ENCODE assay signal across 16 mouse cellular contexts in the genomic region with DNA sequence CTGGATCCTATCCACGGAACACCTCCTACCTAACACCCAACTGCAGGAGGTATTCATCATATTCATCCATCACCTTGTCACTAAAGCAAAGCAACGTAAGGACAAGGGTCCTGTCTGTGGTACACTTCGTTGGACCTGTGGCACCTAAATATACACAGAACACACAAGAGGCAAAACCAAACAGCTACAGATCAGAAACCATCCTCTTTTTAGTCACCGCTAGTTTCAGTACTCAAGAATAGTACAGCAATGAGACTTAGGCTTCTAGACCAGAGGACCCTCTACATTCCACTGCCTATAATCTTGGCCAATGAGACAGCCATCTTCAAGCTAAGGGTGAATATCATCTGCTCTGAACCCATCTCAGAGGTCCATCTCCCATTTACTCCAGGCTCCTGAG. TPM values are rescaled to one million over a fixed set of nuclear protein-coding genes. Genes with fewer than 3 reads are reported as not detected.
DNase-seq lines count a peak whose midpoint lies in the region; TF ChIP-seq lines count a peak whose summit lies in the region.
"Had no signal": no experiment of that assay in that cellular context is flagged by ENCODE, and none has a peak within 500 bp of the region (broad histone marks: within the 10 kb centered on the region; RNA-seq: fewer than 3 reads in every experiment).

No protein-coding gene starts in this region.

- no peaks in the 10 kb centered on the region for H3K9me3 ChIP-seq in CH12.LX (replicated peaks; ENCODE audit: low read length)
- H3K9me3 ChIP-seq: G1E had no signal

- no peak overlapping the region for H3K4me2 ChIP-seq in CH12.LX (ENCODE audit: insufficient read depth, low read depth, poor library complexity, severe bottlenecking)

- dilution Hi-C loops in CH12.LX (cut with MboI; ENCODE audit: extremely low pct_ligation_motif_present, extremely low pct_unique_long_range_greater_than_20kb, low sequenced_read_pairs) = no loop called here

- DNase-seq in CH12.LX (ENCODE audit: extremely low read depth) = peak; percentile 11
- DNase-seq in gastrocnemius, adult 18-20 months (ENCODE audit: low spot score) = no peak
- DNase-seq: adrenal gland, adult 2 months; adrenal gland, adult 8-10 months; adrenal gland, postnatal 10 days; adrenal gland, postnatal 14 days; adrenal gland, postnatal 25 days; adrenal gland, postnatal 36 days; B cell, adult 2 months; cerebellum, adult 11 months; cerebellum, adult 11-12 months; cerebellum, adult 18-20 months; cerebellum, adult 2 months; cerebellum, adult 8-10 months had no signal

- peaks cover 3 to 4% of the 10 kb centered on the region in 2 experiments; a peak in 2 of 4 replicates for H3K4me1 ChIP-seq in CH12.LX (ENCODE audit: control insufficient read depth in 1 of 2, insufficient read depth in 2 of 2)

- no peaks in the 10 kb centered on the region for H3K27me3 ChIP-seq in CH12.LX (replicated peaks)
- H3K27me3 ChIP-seq: Patski had no signal

- no peak for TF ChIP-seq RAD21 in CH12.LX (IDR thresholded peaks at IDR 0.05; ENCODE audit: low read depth, low read length)

- no peak overlapping the region for H3K9ac ChIP-seq in CH12.LX (ENCODE audit: insufficient read depth, low read depth)

- no peak for TF ChIP-seq POLR2A in CH12.LX (IDR thresholded peaks at IDR 0.05; ENCODE audit: low read depth, low read length)

- in situ Hi-C loops in CH12.LX (cut with MboI; ENCODE audit: low pct_ligation_motif_present, low pct_unique_long_range_greater_than_20kb, low sequenced_read_pairs) = no loop called here

- H3K79me2 ChIP-seq in CH12.LX (replicated peaks; ENCODE audit: control insufficient read depth, extremely low read depth, insufficient read depth, poor library complexity, severe bottlenecking) = no peaks in the 10 kb centered on the region

- peak; percentile 44; the same call in 1 of the 2 replicates for TF ChIP-seq EP300 in CH12.LX (IDR thresholded peaks at IDR 0.05; ENCODE audit: low read length)

- no peak for TF ChIP-seq CTCF in CH12.LX (conservative IDR thresholded peaks at IDR 0.05 in 1 of 2, IDR thresholded peaks at IDR 0.05 in 1 of 2; ENCODE audit: low read depth in 2 of 2, low read length in 2 of 2)

- peaks cover 29 to 69% of the 10 kb centered on the region in 2 experiments for H3K36me3 ChIP-seq in CH12.LX (replicated peaks in 1 of 2; ENCODE audit: control insufficient read depth in 1 of 2, insufficient read depth in 1 of 2, low read length in 1 of 2)

- H3K27ac ChIP-seq in CH12.LX (ENCODE audit: insufficient read depth, low read depth) = no peak overlapping the region

- H3K4me3 ChIP-seq in CH12.LX (replicated peaks in 1 of 3; ENCODE audit: low read depth in 2 of 3, low read length in 2 of 3, poor library complexity in 1 of 3) = no peak overlapping the region

TF ChIP-seq in CH12.LX, 34 proteins besides CTCF, POLR2A, EP300 and RAD21:
- TF ChIP-seq MAFK (IDR thresholded peaks at IDR 0.05; ENCODE audit: insufficient replicate concordance, low read length) = no peak
- 0 out of 2 replicates have a peak, but pooled peaks have one; percentile 18 for TF ChIP-seq JUN (IDR thresholded peaks at IDR 0.05; ENCODE audit: insufficient read depth, low read depth, low read length)
- TF ChIP-seq CHD2 (IDR thresholded peaks at IDR 0.05; ENCODE audit: low read length) = no peak
- TF ChIP-seq JUND (conservative IDR thresholded peaks at IDR 0.05; ENCODE audit: low read depth, low read length) = peak; percentile 67
- TF ChIP-seq MEF2A (IDR thresholded peaks at IDR 0.05; ENCODE audit: borderline replicate concordance, low read depth, low read length) = 0 out of 2 replicates have a peak, but pooled peaks have one; percentile 34
- TF ChIP-seq IRF4 (IDR thresholded peaks at IDR 0.05; ENCODE audit: low read depth, low read length) = peak; percentile 80

RNA-seq across cellular contexts. Expression of a gene that starts 25.1 kb away (rescaled TPM):
- total RNA-seq in CH12.LX (2012; rRNA removed) = 30.1 and 36.9 TPM in 2 replicates
- 51.1 and 51.6 TPM in 2 replicates for total RNA-seq in CH12.LX (2014; rRNA removed)
- 44.3 and 44.6 TPM in 2 replicates for polyA plus RNA-seq in CH12.LX (2012; ENCODE audit: insufficient read length, low read depth)
- 1 to 10 TPM; 6.1 to 7.8 TPM for total RNA-seq in gastrocnemius, adult 18-20 months (2021)

RNA-seq across cellular contexts. Expression of a gene that starts 52.4 kb away (rescaled TPM):
- total RNA-seq in CH12.LX (2012; rRNA removed) = 15.3 and 15.9 TPM in 2 replicates
- 16.7 and 17.0 TPM in 2 replicates for total RNA-seq in CH12.LX (2014; rRNA removed)
- 9.6 and 12.2 TPM in 2 replicates for polyA plus RNA-seq in CH12.LX (2012; ENCODE audit: insufficient read length, low read depth)
- total RNA-seq in gastrocnemius, adult 18-20 months (2021) = 10 to 100 TPM; 31.2 to 40.1 TPM
